Mouse (Mus musculus): ENCODE data around the gene Krt80. TPM values are rescaled to one million over a fixed set of nuclear protein-coding genes. Genes with fewer than 3 reads are reported as not detected.

Gene Krt80
- polyA plus RNA-seq, 1 experiment from 2014 or later = not detected

DNA sequence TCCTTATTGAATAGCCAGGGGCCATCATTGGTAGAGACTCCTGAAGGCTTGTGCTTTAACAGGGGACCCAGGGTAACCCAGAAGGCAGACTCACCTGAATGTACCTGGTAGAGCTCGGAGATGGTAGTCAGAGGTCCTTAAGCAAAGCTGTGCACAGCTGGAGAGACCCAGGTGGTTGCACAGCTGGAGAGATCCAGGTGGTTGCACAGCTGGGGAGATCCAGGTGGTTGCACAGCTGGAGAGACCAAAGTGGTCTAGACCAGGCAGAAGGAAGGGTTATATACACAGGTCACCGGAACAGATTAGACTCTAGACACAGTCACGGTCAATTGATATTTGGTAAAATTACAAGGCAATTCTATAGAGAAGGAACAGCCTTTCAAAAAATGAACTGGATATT, 27.0 kb upstream of the Krt80 start:
- Histone ChIP-seq H3K9ac (ENCODE audit: low read length) (no peak overlapping the region), H3K4me3 (ENCODE audit: low read depth, low read length) (no peak overlapping the region), H3K36me3 (ENCODE audit: control insufficient read depth, insufficient read depth, low read length) (no peaks in the 10 kb centered on the region), H3K4me1 (ENCODE audit: control insufficient read depth, insufficient read depth, low read length) (no peaks in the 10 kb centered on the region), H3K27me3 (replicated peaks; ENCODE audit: control insufficient read depth, insufficient read depth, low read length) (no peaks in the 10 kb centered on the region), H3K27ac (ENCODE audit: low read depth, low read length) (no peak overlapping the region), H3K9me3 (replicated peaks; ENCODE audit: control insufficient read depth, low read length) (no peaks in the 10 kb centered on the region), H3K4me2 (ENCODE audit: low read length) (no peak overlapping the region)
- ATAC-seq (no peak), DNase-seq (ENCODE audit: low spot score) (no peak)
- 88% methylated on average over 3 of the region's 3 CpGs for WGBS

DNA sequence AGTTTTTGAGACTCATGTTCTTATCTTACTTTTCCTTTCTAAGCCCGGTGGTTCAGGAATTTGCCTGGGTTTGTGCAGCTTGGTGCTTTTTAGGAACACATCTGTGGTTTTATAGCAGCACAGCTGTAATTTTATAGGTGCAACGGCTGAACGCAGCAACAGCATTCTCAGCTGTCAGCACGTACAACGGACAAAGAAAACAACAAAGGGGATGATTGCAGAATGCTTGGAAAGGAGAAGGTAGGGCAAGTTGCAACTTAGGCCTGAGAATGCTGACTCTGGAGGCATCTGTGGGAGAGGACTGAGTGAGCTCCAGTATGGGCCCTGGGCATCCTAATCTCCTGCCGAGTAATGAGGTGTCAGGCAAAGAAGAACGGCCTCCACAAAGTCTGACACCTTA, 26.5 kb upstream of the Krt80 start:
- Histone ChIP-seq H3K36me3 (ENCODE audit: control insufficient read depth, insufficient read depth, low read length) (no peaks in the 10 kb centered on the region), H3K4me1 (ENCODE audit: control insufficient read depth, insufficient read depth, low read length) (no peaks in the 10 kb centered on the region), H3K27me3 (replicated peaks; ENCODE audit: control insufficient read depth, insufficient read depth, low read length) (no peaks in the 10 kb centered on the region), H3K9ac (ENCODE audit: low read length) (no peak overlapping the region), H3K9me3 (replicated peaks; ENCODE audit: control insufficient read depth, low read length) (no peaks in the 10 kb centered on the region), H3K4me3 (ENCODE audit: low read depth, low read length) (no peak overlapping the region), H3K27ac (ENCODE audit: low read depth, low read length) (no peak overlapping the region), H3K4me2 (ENCODE audit: low read length) (no peak overlapping the region)
- no peak for ATAC-seq
- 69% methylated on average over 7 of the region's 7 CpGs for WGBS
- no peak for DNase-seq (ENCODE audit: low spot score)

DNA sequence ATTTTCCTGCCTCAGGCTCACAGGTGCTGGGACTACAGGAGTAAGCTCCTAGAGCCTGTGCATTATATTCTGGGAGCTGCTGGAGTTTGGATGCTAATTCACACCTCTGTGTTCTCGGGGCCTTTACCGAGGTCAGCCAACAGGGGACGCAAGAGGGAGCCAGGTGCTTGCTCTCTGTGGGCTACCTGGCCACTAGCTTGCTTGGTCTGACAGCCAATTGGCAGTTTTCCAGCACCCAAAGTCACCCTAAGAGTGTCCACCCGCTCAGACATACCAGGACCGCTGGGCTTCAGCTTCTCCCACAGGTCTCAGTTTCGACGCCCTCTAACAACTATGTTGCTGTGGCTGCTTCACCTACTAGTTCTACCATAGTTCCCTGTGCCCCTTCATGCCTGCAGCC, 24.9 kb upstream of the Krt80 start:
- Histone ChIP-seq H3K4me2 (ENCODE audit: low read length) (no peak overlapping the region), H3K4me1 (ENCODE audit: control insufficient read depth, insufficient read depth, low read length) (no peaks in the 10 kb centered on the region), H3K9ac (ENCODE audit: low read length) (no peak overlapping the region), H3K27ac (ENCODE audit: low read depth, low read length) (no peak overlapping the region), H3K36me3 (ENCODE audit: control insufficient read depth, insufficient read depth, low read length) (no peaks in the 10 kb centered on the region), H3K27me3 (replicated peaks; ENCODE audit: control insufficient read depth, insufficient read depth, low read length) (no peaks in the 10 kb centered on the region), H3K4me3 (ENCODE audit: low read depth, low read length) (no peak overlapping the region), H3K9me3 (replicated peaks; ENCODE audit: control insufficient read depth, low read length) (no peaks in the 10 kb centered on the region)
- no peak for ATAC-seq
- 69% methylated on average over 7 of the region's 7 CpGs for WGBS
- no peak for DNase-seq (ENCODE audit: low spot score)

DNA sequence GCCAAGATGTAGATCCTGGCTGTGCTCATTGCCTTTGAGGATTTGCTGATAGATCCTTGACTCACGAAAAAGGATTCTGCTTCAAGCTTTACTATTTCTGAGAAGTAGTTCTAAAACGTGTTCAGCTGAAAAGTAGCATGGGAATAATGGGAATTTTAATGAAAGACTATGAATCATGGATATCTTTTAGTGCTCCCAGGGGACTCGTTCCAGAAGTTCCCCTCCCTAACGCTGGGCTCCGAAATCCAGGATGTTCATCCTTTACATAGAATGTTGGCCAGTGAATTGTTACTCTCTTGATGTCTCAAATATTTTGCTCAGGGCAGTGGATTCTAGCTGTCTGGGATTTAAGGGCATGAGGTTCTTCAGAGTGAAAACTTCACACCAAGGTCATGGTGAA, 22.3 kb upstream of the Krt80 start:
- Histone ChIP-seq H3K4me1 (ENCODE audit: control insufficient read depth, insufficient read depth, low read length) (no peaks in the 10 kb centered on the region), H3K4me3 (ENCODE audit: low read depth, low read length) (no peak overlapping the region), H3K9me3 (replicated peaks; ENCODE audit: control insufficient read depth, low read length) (no peaks in the 10 kb centered on the region), H3K36me3 (ENCODE audit: control insufficient read depth, insufficient read depth, low read length) (no peaks in the 10 kb centered on the region), H3K27me3 (replicated peaks; ENCODE audit: control insufficient read depth, insufficient read depth, low read length) (no peaks in the 10 kb centered on the region), H3K4me2 (ENCODE audit: low read length) (no peak overlapping the region), H3K9ac (ENCODE audit: low read length) (no peak overlapping the region), H3K27ac (ENCODE audit: low read depth, low read length) (no peak overlapping the region)
- ATAC-seq (no peak), DNase-seq (ENCODE audit: low spot score) (no peak)
- WGBS = 84% methylated on average over 5 of the region's 5 CpGs

DNA sequence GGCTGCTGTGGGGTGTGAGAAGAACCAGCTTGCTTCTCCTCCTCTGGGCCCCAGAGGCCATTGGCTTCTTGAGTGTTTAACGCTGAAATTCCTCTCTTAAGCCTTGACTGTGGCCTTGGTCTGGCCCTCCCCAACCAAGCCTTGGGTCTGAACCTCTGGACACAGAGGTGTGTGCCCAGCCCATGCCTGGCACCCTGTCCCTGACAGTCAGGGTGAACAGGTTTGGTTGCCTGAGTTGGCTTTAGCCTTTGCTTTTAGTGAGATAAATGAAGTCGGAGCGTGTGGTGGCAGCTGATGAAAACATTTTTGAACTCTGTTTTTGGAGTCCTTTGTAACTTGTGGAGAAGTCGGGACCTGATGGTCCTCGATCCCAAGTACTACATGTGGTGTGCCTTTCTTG, 20.2 kb upstream of the Krt80 start:
- no peak overlapping the region for H3K9ac ChIP-seq (ENCODE audit: low read length)
- no peaks in the 10 kb centered on the region for H3K36me3 ChIP-seq (ENCODE audit: control insufficient read depth, insufficient read depth, low read length)
- DNase-seq (ENCODE audit: low spot score) = no peak

DNA sequence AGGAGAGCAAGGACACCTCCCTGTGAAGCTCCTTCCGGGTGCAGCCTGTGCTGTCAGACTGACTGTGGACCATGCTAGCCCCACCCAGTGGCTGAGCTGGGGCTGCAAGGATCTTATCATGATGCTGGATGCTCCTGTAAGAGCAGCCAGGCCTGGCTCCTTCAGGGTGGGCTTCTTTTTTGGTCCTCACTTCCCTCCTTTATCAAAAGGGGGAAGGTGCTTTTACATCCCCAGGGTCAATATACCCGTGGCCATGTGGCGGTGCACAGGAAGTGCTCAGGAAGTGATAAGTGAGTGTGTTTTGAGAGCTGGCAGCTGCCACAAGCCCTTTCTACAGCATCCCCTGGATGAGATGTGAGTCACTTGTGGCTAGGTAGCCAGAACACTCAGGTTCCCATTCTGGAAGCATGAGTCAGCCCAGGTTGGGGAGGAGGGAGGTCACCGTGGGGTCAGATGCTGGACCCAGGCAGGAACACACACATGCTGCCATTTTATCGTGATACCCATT, 18.1 kb upstream of the Krt80 start:
- WGBS = 68% methylated on average over 5 of the region's 5 CpGs
- no peak overlapping the region for H3K27ac ChIP-seq (ENCODE audit: low read depth, low read length)
- H3K9ac ChIP-seq (ENCODE audit: low read length) = no peak overlapping the region
- ATAC-seq (no peak), DNase-seq (ENCODE audit: low spot score) (no peak)
- no peak overlapping the region for H3K4me3 ChIP-seq (ENCODE audit: low read depth, low read length)
- H3K9me3 ChIP-seq (replicated peaks; ENCODE audit: control insufficient read depth, low read length) = no peaks in the 10 kb centered on the region
- no peaks in the 10 kb centered on the region for H3K4me1 ChIP-seq (ENCODE audit: control insufficient read depth, insufficient read depth, low read length)
- no peaks in the 10 kb centered on the region for H3K27me3 ChIP-seq (replicated peaks; ENCODE audit: control insufficient read depth, insufficient read depth, low read length)
- H3K4me2 ChIP-seq (ENCODE audit: low read length) = no peak overlapping the region
- no peaks in the 10 kb centered on the region for H3K36me3 ChIP-seq (ENCODE audit: control insufficient read depth, insufficient read depth, low read length)

More for the DNA sequence above, 20.2 kb upstream of the Krt80 start:
- no peak for ATAC-seq
- Histone ChIP-seq H3K27ac (ENCODE audit: low read depth, low read length) (no peak overlapping the region), H3K9me3 (replicated peaks; ENCODE audit: control insufficient read depth, low read length) (no peaks in the 10 kb centered on the region), H3K4me1 (ENCODE audit: control insufficient read depth, insufficient read depth, low read length) (no peaks in the 10 kb centered on the region), H3K27me3 (replicated peaks; ENCODE audit: control insufficient read depth, insufficient read depth, low read length) (no peaks in the 10 kb centered on the region), H3K4me2 (ENCODE audit: low read length) (no peak overlapping the region), H3K4me3 (ENCODE audit: low read depth, low read length) (no peak overlapping the region)
- 82% methylated on average over 5 of the region's 5 CpGs for WGBS

DNA sequence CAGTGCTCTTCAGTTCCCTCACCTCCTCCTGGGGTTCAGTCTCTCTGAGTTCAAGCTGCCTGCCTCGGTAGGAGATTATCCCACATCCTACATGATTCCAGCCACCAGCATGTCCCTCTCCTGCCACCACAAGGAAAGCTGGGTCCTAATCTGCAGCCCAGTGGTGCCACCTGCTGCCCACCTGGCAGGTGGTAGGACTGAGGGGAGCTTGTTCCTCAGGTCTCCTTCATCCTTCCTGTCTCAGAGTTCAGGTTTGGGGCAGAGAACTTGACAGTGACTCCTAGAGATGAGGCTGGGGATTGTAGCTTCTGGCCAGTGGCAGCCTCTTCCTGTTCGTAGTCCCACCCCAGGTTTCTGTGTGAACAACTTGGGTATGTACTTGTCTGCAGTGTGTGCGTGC, 17.2 kb upstream of the Krt80 start:
- Histone ChIP-seq H3K9me3 (replicated peaks; ENCODE audit: control insufficient read depth, low read length) (no peaks in the 10 kb centered on the region), H3K27ac (ENCODE audit: low read depth, low read length) (no peak overlapping the region), H3K27me3 (replicated peaks; ENCODE audit: control insufficient read depth, insufficient read depth, low read length) (no peaks in the 10 kb centered on the region), H3K36me3 (ENCODE audit: control insufficient read depth, insufficient read depth, low read length) (no peaks in the 10 kb centered on the region), H3K9ac (ENCODE audit: low read length) (no peak overlapping the region), H3K4me3 (ENCODE audit: low read depth, low read length) (no peak overlapping the region), H3K4me2 (ENCODE audit: low read length) (no peak overlapping the region), H3K4me1 (ENCODE audit: control insufficient read depth, insufficient read depth, low read length) (no peaks in the 10 kb centered on the region)
- no peak for DNase-seq (ENCODE audit: low spot score)
- 61% methylated on average over 3 of the region's 3 CpGs for WGBS
- ATAC-seq = no peak

DNA sequence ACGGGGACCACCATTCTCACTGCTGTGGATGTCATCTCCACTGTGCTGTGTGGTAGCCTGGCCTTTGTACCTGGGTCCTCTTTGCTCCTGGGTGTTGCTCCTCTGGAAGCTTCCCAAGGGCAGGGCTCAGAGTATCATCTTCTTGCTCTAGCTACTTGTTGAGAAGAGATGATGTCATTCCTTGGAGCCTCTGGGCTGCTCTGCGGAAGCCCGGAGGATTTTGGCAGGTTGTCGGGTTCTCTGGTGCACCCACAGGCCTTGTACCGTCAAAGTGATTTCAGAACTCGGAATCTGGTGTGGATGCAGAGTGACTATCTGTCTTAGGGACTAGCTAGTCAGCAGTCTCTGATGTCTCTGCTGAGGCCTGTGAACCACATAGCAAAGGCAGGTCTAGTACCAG, 15.1 kb upstream of the Krt80 start:
- Histone ChIP-seq H3K4me3 (ENCODE audit: low read depth, low read length) (no peak overlapping the region), H3K9me3 (replicated peaks; ENCODE audit: control insufficient read depth, low read length) (no peaks in the 10 kb centered on the region), H3K27me3 (replicated peaks; ENCODE audit: control insufficient read depth, insufficient read depth, low read length) (no peaks in the 10 kb centered on the region), H3K4me1 (ENCODE audit: control insufficient read depth, insufficient read depth, low read length) (no peaks in the 10 kb centered on the region), H3K4me2 (ENCODE audit: low read length) (no peak overlapping the region), H3K27ac (ENCODE audit: low read depth, low read length) (no peak overlapping the region), H3K9ac (ENCODE audit: low read length) (no peak overlapping the region), H3K36me3 (ENCODE audit: control insufficient read depth, insufficient read depth, low read length) (no peaks in the 10 kb centered on the region)
- no peak for ATAC-seq
- DNase-seq (ENCODE audit: low spot score) = no peak
- 84% methylated on average over 6 of the region's 6 CpGs for WGBS

DNA sequence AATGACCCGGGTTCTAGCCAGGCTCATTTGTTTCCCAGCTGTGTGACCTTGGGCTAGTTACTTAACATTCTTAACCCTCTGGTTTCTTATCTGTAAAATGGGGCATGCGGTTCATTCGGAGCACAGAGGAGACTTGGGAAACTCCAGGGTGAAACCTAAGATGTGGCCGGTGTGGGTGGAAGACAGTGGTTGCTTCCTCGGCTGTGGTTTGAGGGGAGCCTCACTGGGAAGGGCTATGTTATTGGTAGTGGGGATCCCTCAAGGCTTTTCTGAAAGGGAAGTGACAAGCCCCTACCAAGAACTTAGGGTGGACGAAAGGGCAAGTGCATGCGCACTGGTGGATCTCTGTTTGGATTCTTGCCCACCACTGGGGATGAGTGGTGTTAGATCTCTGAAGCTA, 14.6 kb upstream of the Krt80 start:
- WGBS = 80% methylated on average over 7 of the region's 7 CpGs
- no peak overlapping the region for H3K9ac ChIP-seq (ENCODE audit: low read length)
- H3K4me3 ChIP-seq (ENCODE audit: low read depth, low read length) = no peak overlapping the region
- no peak for DNase-seq (ENCODE audit: low spot score)
- no peak overlapping the region for H3K27ac ChIP-seq (ENCODE audit: low read depth, low read length)
- H3K9me3 ChIP-seq (replicated peaks; ENCODE audit: control insufficient read depth, low read length) = no peaks in the 10 kb centered on the region
- H3K27me3 ChIP-seq (replicated peaks; ENCODE audit: control insufficient read depth, insufficient read depth, low read length) = no peaks in the 10 kb centered on the region
- H3K36me3 ChIP-seq (ENCODE audit: control insufficient read depth, insufficient read depth, low read length) = no peaks in the 10 kb centered on the region
- no peak for ATAC-seq
- H3K4me2 ChIP-seq (ENCODE audit: low read length) = no peak overlapping the region
- H3K4me1 ChIP-seq (ENCODE audit: control insufficient read depth, insufficient read depth, low read length) = no peaks in the 10 kb centered on the region

Data from forebrain, embryonic 14.5 days (tissue).